28 mouse cellular contexts compared by ENCODE assay signal in the genomic region with DNA sequence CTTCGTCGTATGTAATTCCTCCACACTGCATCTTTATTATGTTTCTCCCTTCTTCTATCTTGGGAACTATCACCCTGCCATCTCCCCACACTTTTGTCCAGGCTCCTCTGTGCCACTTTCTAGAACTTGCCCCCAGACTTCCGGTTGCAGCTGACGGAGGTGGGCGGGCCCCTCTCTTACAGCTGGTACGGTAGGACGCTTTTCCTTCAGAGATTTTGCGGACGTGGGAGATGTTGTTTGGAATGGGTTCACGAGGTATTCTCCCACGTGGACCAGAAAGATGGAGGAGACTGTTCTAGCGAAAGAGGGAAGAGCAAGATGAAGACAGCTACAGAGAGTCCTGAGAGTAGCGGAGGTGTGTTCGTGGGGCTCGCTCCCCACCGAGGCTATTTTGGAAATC. TPM values are rescaled to one million over a fixed set of nuclear protein-coding genes. Genes with fewer than 3 reads are reported as not detected.
DNase-seq lines count a peak whose midpoint lies in the region; TF ChIP-seq lines count a peak whose summit lies in the region.
"Had no signal": no experiment of that assay in that cellular context is flagged by ENCODE, and none has a peak within 500 bp of the region (broad histone marks: within the 10 kb centered on the region; RNA-seq: fewer than 3 reads in every experiment).

No protein-coding gene starts in this region.

- H3K27me3 ChIP-seq in testis, adult 2 months (ENCODE audit: control insufficient read depth, insufficient read depth, low read length) = no peaks in the 10 kb centered on the region
- H3K27me3 ChIP-seq: CH12.LX; embryonic facial prominence, embryonic 12.5 days; embryonic facial prominence, embryonic 15.5 days; heart, embryonic 13.5 days; Patski had no signal

- H3K36me3 ChIP-seq in testis, adult 2 months (ENCODE audit: control insufficient read depth, insufficient read depth, low read length) = no peaks in the 10 kb centered on the region
- H3K36me3 ChIP-seq: embryonic facial prominence, embryonic 12.5 days; embryonic facial prominence, embryonic 15.5 days; G1E; heart, embryonic 10.5 days; heart, embryonic 13.5 days had no signal

- peak; percentile 40 to 42 for DNase-seq in frontal cortex, postnatal 36 days (ENCODE audit: low spot score in 2 of 2)
- no peak for DNase-seq in frontal cortex, postnatal 14 days (ENCODE audit: low spot score in 2 of 2)
- DNase-seq in left cerebral cortex, postnatal 36 days (ENCODE audit: low spot score in 2 of 2) = peak; percentile 27 to 50
- no peak for DNase-seq in left cerebral cortex, postnatal 10 days (ENCODE audit: extremely low spot score in 1 of 2, low spot score in 2 of 2)
- no peak for DNase-seq in testis, postnatal 14 days (ENCODE audit: low spot score)
- DNase-seq: adrenal gland, postnatal 10 days; adrenal gland, postnatal 36 days; B cell, adult 2 months; cerebellum, adult 11 months; cerebellum, adult 2 months; cerebellum, adult 9-11 months; cerebellum, postnatal 25 days; forebrain, postnatal 0 days; gastrocnemius, postnatal 10 days; gastrocnemius, postnatal 36 days; heart, adult 2 months; heart, postnatal 14 days; heart, postnatal 4 days had no signal

- H3K4me1 ChIP-seq in testis, adult 2 months (ENCODE audit: control insufficient read depth, insufficient read depth, low read length) = peaks cover 3% of the 10 kb centered on the region; the same call in 1 of the 2 replicates
- H3K4me1 ChIP-seq: embryonic facial prominence, embryonic 12.5 days; heart, embryonic 10.5 days had no signal

- no peak for TF ChIP-seq CTCF in testis, adult 2 months (IDR thresholded peaks at IDR 0.05; ENCODE audit: control insufficient read depth, insufficient read depth, insufficient replicate concordance, low read depth, low read length)

- TF ChIP-seq POLR2A in testis, adult 2 months (IDR thresholded peaks at IDR 0.05; ENCODE audit: control insufficient read depth, low read depth, low read length) = no peak

- peak overlapping the region; percentile 75 for H3K4me3 ChIP-seq in testis, adult 2 months (ENCODE audit: control insufficient read depth, low read depth, low read length)
- H3K4me3 ChIP-seq: embryonic facial prominence, embryonic 12.5 days; embryonic facial prominence, embryonic 15.5 days; heart, adult 2 months; heart, embryonic 10.5 days; heart, embryonic 13.5 days had no signal

- H3K27ac ChIP-seq in testis, adult 2 months (ENCODE audit: control insufficient read depth, insufficient read depth, low read depth, low read length) = no peak overlapping the region
- H3K27ac ChIP-seq: embryonic facial prominence, embryonic 12.5 days; embryonic facial prominence, embryonic 15.5 days; heart, adult 2 months; heart, embryonic 10.5 days; heart, embryonic 13.5 days; hindbrain, embryonic 14.5 days; hindbrain, postnatal 0 days had no signal

- intact Hi-C loops in left cerebral cortex, postnatal 36 days (cut with DNase I) = no loop called here
- intact Hi-C loops in left cerebral cortex, postnatal 10 days (cut with DNase I) = loop anchor here (5.0 kb wide), 1 partner anchor 41 kb away; no protein-coding TSS in a partner anchor

RNA-seq across cellular contexts. Expression of gene Sipa1l1, which starts 10.6 kb away (rescaled TPM):
- 100 to 1,000 TPM; 242 to 306 TPM for total RNA-seq in left cerebral cortex, postnatal 36 days (2021)
- total RNA-seq in left cerebral cortex, postnatal 10 days (2021) = 100 to 1,000 TPM; 129 to 135 TPM
- 19.5 and 22.5 TPM in 2 replicates for polyA plus RNA-seq in testis, adult 2 months (2012; rRNA removed)

Comparison
In these comparisons a context has a peak if more than half of its experiments do, and no peak if none do; other contexts are left out.
1. DNase-seq: peak in frontal cortex, postnatal 36 days (2 of 2) and left cerebral cortex, postnatal 36 days (2 of 2); none in frontal cortex, postnatal 14 days (0 of 2), left cerebral cortex, postnatal 10 days (0 of 2) and testis, postnatal 14 days (single experiment).